Mouse (Mus musculus): Measurements from ENCODE around the gene Zfp617.

DNA sequence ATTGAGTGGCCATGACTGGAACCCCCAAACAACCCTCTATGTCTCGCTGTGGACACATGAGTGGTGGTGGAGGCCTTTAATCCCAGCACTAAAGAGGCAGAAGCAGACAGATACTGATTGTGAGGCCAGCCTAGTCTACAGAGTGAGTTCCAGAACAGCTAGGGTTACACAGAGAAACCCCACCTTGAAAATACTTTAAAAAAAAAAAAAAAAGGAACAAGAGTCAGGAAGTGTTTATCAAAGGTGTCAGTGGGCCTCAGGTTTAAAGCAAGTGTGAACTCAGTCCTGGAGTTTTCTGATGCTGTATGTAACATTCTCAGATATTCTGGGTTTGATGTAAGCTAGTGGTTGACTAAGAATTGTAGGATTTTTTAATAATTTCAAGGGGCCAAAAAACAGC, 44.1 kb downstream of the Zfp617 start:
- TF ChIP-seq GATA1 (IDR thresholded peaks at IDR 0.05; ENCODE audit: borderline replicate concordance, low read length): no peak
- TF ChIP-seq FLI1 (IDR thresholded peaks at IDR 0.05; ENCODE audit: low read length): no peak

Data from megakaryocyte, embryonic 14.5 days (primary cell).